Mouse (Mus musculus): ENCODE measurements around the gene Atp10a.

DNA sequence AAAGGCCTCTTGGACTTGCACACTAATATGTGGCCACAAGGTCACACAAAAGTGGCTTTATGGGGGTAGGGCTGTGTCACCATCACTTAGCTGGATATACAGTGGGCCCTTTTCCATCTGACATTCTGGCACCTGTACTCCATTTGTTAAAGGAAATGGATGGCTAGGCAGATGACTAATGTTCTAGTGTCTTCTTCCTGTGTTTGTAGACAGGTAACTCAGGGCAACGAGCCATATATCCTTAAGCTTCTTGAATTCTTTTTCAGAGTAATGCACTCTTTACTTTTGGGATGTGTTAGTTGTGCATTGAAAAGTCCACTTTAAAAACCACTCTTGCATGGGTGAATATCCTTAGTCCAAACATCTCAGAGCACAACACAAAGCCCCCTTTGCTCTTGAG is 30.0 kb downstream of the Atp10a start:
- no peak for TF ChIP-seq EP300 (IDR thresholded peaks at IDR 0.05; ENCODE audit: insufficient read depth, low read depth, low read length)
- TF ChIP-seq CTCF (IDR thresholded peaks at IDR 0.05; ENCODE audit: low read depth, low read length), result no peak

Data from ES-Bruce4 (cell line).